10 mouse cellular contexts compared by ENCODE assay signal in the genomic region with DNA sequence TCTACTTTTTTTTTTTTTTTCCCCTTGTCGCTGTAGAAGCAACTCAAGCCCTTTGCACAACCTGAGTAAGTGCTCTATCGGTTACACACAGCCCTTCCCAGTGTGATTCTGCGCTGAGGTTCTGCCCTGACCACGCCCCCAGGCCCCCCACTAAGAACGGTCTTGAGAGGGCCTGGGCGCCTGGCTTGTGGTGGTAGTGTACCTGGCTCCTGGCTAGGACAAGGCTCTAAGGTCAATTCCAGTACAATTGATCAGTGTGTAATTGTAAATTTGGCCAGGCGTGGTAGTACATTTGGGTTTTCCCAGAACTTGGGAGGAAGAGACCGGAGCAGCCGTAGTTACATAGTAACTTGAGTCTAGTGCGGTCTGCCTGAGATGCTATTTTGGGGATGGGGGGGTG. TPM values are rescaled to one million over a fixed set of nuclear protein-coding genes. Genes with fewer than 3 reads are reported as not detected.
DNase-seq lines count a peak whose midpoint lies in the region; ATAC-seq and TF ChIP-seq lines count a peak whose summit lies in the region.
"Had no signal": no experiment of that assay in that cellular context is flagged by ENCODE, and none has a peak within 500 bp of the region (broad histone marks: within the 10 kb centered on the region; RNA-seq: fewer than 3 reads in every experiment).

No protein-coding gene starts in this region.

- no peak overlapping the region for H3K9ac ChIP-seq in kidney, embryonic 15.5 days
- 0 out of 2 replicates have a peak overlapping the region, but pooled peaks have one; percentile 26 for H3K9ac ChIP-seq in ES-Bruce4 (ENCODE audit: low read depth, poor library complexity, severe bottlenecking)
- H3K9ac ChIP-seq: forebrain, postnatal 0 days had no signal

- peaks cover 9% of the 10 kb centered on the region for H3K36me3 ChIP-seq in kidney, embryonic 15.5 days
- peaks cover 7% of the 10 kb centered on the region for H3K36me3 ChIP-seq in ES-Bruce4 (ENCODE audit: control insufficient read depth, insufficient read depth, low read length, poor library complexity, severe bottlenecking)

- peaks cover 37% of the 10 kb centered on the region for H3K4me1 ChIP-seq in kidney, embryonic 15.5 days
- H3K4me1 ChIP-seq in ES-Bruce4 (ENCODE audit: control insufficient read depth, insufficient read depth, low read length), result peaks cover 8% of the 10 kb centered on the region

- H3K4me2 ChIP-seq in kidney, embryonic 15.5 days, result peak overlapping the region; percentile 31

- DNase-seq in cerebellum, adult 9-11 months, result peak; percentile 67
- no peak for DNase-seq in cerebellum, adult 8-10 months
- no peak for DNase-seq in kidney, adult 18-20 months
- DNase-seq in kidney, postnatal 14 days, result peak; percentile 41
- DNase-seq in right cerebral cortex, postnatal 25 days, result no peak
- DNase-seq in T-cell, adult 2 months (ENCODE audit: low spot score), result no peak
- DNase-seq: forebrain, postnatal 0 days; spleen, adult 18-20 months had no signal

- 45% methylated on average over 10 of the region's 10 CpGs for WGBS in kidney, embryonic 15.5 days

- no peak overlapping the region for H3K4me3 ChIP-seq in kidney, embryonic 15.5 days (replicated peaks)
- no peak overlapping the region for H3K4me3 ChIP-seq in ES-Bruce4 (ENCODE audit: low read depth, low read length)

- TF ChIP-seq POLR2A in ES-Bruce4 (IDR thresholded peaks at IDR 0.05; ENCODE audit: insufficient read depth, low read length), result no peak

- no peaks in the 10 kb centered on the region for H3K27me3 ChIP-seq in kidney, embryonic 15.5 days
- no peaks in the 10 kb centered on the region for H3K27me3 ChIP-seq in ES-Bruce4 (ENCODE audit: control insufficient read depth, insufficient read depth, low read length, poor library complexity, severe bottlenecking)

- H3K27ac ChIP-seq in kidney, embryonic 15.5 days, result peak overlapping the region; percentile 97
- peak overlapping the region; percentile 94 for H3K27ac ChIP-seq in ES-Bruce4 (ENCODE audit: insufficient read depth, low read length)

- TF ChIP-seq EP300 in ES-Bruce4 (IDR thresholded peaks at IDR 0.05; ENCODE audit: insufficient read depth, low read depth, low read length), result no peak

- H3K9me3 ChIP-seq in kidney, embryonic 15.5 days (replicated peaks), result no peaks in the 10 kb centered on the region
- no peaks in the 10 kb centered on the region for H3K9me3 ChIP-seq in ES-Bruce4 (replicated peaks; ENCODE audit: control insufficient read depth, insufficient read depth, low read length, poor library complexity, severe bottlenecking)

- no peak for ATAC-seq in kidney, embryonic 15.5 days (replicated peaks; ENCODE audit: low FRiP score)
- ATAC-seq: forebrain, postnatal 0 days had no signal

- TF ChIP-seq CTCF in ES-Bruce4 (IDR thresholded peaks at IDR 0.05; ENCODE audit: low read depth, low read length), result no peak

RNA-seq across cellular contexts. Expression of a gene that starts 1.4 kb away (rescaled TPM):
- 97.4 and 103 TPM in 2 replicates for polyA plus RNA-seq in kidney, embryonic 15.5 days (2015; fragmentation: Nextera tagmentation; extraction: Ambion mirVana)
- 61.9 and 69.3 TPM in 2 replicates for polyA plus RNA-seq in ES-Bruce4 (2011; ENCODE audit: insufficient read depth, insufficient read length, low read depth, missing spikeins)

RNA-seq across cellular contexts. Expression of a gene that starts 1.6 kb away (rescaled TPM):
- 14.5 and 15.5 TPM in 2 replicates for polyA plus RNA-seq in kidney, embryonic 15.5 days (2015; fragmentation: Nextera tagmentation; extraction: Ambion mirVana)
- polyA plus RNA-seq in ES-Bruce4 (2011; ENCODE audit: insufficient read depth, insufficient read length, low read depth, missing spikeins), result 16.7 and 18.1 TPM in 2 replicates

RNA-seq across cellular contexts. Expression of a gene that starts 20.6 kb away (rescaled TPM):
- polyA plus RNA-seq in kidney, embryonic 15.5 days (2015; fragmentation: Nextera tagmentation; extraction: Ambion mirVana), result 19.7 and 21.7 TPM in 2 replicates
- 22.0 and 46.7 TPM in 2 replicates for polyA plus RNA-seq in ES-Bruce4 (2011; ENCODE audit: insufficient read depth, insufficient read length, low read depth, missing spikeins)

RNA-seq across cellular contexts. Expression of a gene that starts 29.5 kb away (rescaled TPM):
- 168 and 175 TPM in 2 replicates for polyA plus RNA-seq in kidney, embryonic 15.5 days (2015; fragmentation: Nextera tagmentation; extraction: Ambion mirVana)
- polyA plus RNA-seq in ES-Bruce4 (2011; ENCODE audit: insufficient read depth, insufficient read length, low read depth, missing spikeins), result 52.3 and 57.0 TPM in 2 replicates

RNA-seq across cellular contexts. Expression of a gene that starts 33.3 kb away (rescaled TPM):
- polyA plus RNA-seq in kidney, embryonic 15.5 days (2015; fragmentation: Nextera tagmentation; extraction: Ambion mirVana), result 26.9 and 30.8 TPM in 2 replicates
- 33.6 and 38.5 TPM in 2 replicates for polyA plus RNA-seq in ES-Bruce4 (2011; ENCODE audit: insufficient read depth, insufficient read length, low read depth, missing spikeins)

Comparison
In these comparisons a context has a peak if more than half of its experiments do, and no peak if none do; other contexts are left out.
1. DNase-seq: peak in cerebellum, adult 9-11 months (single experiment) and kidney, postnatal 14 days (single experiment); none in cerebellum, adult 8-10 months (single experiment), kidney, adult 18-20 months (single experiment), right cerebral cortex, postnatal 25 days (single experiment) and T-cell, adult 2 months (single experiment).